Mouse (Mus musculus): ENCODE results near the gene Odf3l1.

Odf3l1 gene

GRCm38 (mm10) chr9:56841864-56842263 lies 22.6 kb downstream of the Odf3l1 start:
- DNase-seq = no peak

- no peak for DNase-seq
Observed at GRCm38 (mm10) chr9:56840721-56841120, 23.8 kb downstream of the Odf3l1 start.

GRCm38 (mm10) chr9:56835152-56835551 lies 29.3 kb downstream of the Odf3l1 start:
- no peak for DNase-seq

- peak in 1 of 2 experiments; percentile 37 for DNase-seq
Observed at GRCm38 (mm10) chr9:56832900-56833299, 31.6 kb downstream of the Odf3l1 start.

- no peak for DNase-seq
Observed at GRCm38 (mm10) chr9:56831904-56832303, 32.6 kb downstream of the Odf3l1 start.

- DNase-seq = peak; percentile 77 to 85
Observed at GRCm38 (mm10) chr9:56830162-56830561, 34.3 kb downstream of the Odf3l1 start.

GRCm38 (mm10) chr9:56828841-56829240 lies 35.6 kb downstream of the Odf3l1 start:
- no peak for DNase-seq

- peak in 1 of 2 experiments; percentile 39 for DNase-seq
Observed at GRCm38 (mm10) chr9:56828146-56828545, 36.3 kb downstream of the Odf3l1 start.

- peak in 1 of 2 experiments; percentile 30 for DNase-seq
Observed at GRCm38 (mm10) chr9:56825476-56826213, 38.8 kb downstream of the Odf3l1 start.

- DNase-seq = peak; percentile 79 to 82
Observed at GRCm38 (mm10) chr9:56824900-56825299, 39.6 kb downstream of the Odf3l1 start.

GRCm38 (mm10) chr9:56810916-56811315 lies 53.6 kb downstream of the Odf3l1 start:
- DNase-seq = no peak

- DNase-seq = no peak
Observed at GRCm38 (mm10) chr9:56807990-56808389, 56.5 kb downstream of the Odf3l1 start.

GRCm38 (mm10) chr9:56803146-56803545 lies 61.3 kb downstream of the Odf3l1 start:
- DNase-seq = peak; percentile 39 to 52
